Mouse (Mus musculus): ENCODE data around the gene Eif2ak3. TPM values are rescaled to one million over a fixed set of nuclear protein-coding genes. Genes with fewer than 3 reads are reported as not detected.

Eif2ak3 gene
- polyA plus RNA-seq, 1 experiment = 20.2 TPM

DNA sequence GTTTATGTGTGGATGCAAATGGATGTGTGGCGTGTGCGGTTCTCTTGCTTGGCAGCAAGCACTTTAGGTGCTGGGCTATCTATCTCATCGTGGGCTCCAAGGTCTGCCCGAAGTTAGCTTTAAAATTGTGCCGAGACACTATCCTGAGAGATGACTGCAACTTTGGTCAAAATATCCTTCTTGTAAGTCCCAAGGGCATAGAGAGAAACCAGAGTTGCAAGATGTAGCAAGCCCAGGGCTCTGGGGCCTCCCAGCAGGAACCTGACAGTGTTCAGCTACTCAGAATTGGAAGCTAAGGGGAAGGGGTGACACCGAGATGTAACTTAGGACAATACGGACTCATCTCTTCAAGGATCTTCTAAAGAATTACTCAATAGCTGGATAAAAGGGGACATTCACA is 65.3 kb downstream of the Eif2ak3 start:
- no peak for DNase-seq (ENCODE audit: low read depth)
- TF ChIP-seq POLR2A (IDR thresholded peaks at IDR 0.05; ENCODE audit: borderline replicate concordance, extremely low read depth, insufficient read depth, insufficient read length, poor library complexity, severe bottlenecking) (no peak), CTCF (IDR thresholded peaks at IDR 0.05; ENCODE audit: borderline replicate concordance, extremely low read depth, insufficient read depth, insufficient read length) (no peak)

DNA sequence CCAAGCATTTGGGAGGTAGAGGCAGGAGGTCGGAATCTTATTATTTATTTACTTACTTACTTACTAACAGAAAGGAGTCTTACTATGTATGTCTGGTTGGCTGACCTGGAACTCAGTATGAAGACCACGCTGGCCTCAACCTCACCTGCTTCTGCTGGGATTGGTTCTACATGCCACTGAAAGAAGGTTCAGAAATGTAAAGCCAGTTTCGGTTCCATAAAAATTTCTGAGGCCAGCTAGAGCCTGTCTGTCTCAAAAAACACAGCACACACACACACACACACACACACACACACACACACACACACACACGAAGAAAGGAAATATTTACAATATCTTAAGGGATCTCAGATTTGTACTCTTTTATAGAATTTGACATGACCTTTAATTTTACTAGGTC is 66.0 kb downstream of the Eif2ak3 start:
- TF ChIP-seq CTCF (IDR thresholded peaks at IDR 0.05; ENCODE audit: borderline replicate concordance, extremely low read depth, insufficient read depth, insufficient read length) (no peak), POLR2A (IDR thresholded peaks at IDR 0.05; ENCODE audit: borderline replicate concordance, extremely low read depth, insufficient read depth, insufficient read length, poor library complexity, severe bottlenecking) (no peak)

DNA sequence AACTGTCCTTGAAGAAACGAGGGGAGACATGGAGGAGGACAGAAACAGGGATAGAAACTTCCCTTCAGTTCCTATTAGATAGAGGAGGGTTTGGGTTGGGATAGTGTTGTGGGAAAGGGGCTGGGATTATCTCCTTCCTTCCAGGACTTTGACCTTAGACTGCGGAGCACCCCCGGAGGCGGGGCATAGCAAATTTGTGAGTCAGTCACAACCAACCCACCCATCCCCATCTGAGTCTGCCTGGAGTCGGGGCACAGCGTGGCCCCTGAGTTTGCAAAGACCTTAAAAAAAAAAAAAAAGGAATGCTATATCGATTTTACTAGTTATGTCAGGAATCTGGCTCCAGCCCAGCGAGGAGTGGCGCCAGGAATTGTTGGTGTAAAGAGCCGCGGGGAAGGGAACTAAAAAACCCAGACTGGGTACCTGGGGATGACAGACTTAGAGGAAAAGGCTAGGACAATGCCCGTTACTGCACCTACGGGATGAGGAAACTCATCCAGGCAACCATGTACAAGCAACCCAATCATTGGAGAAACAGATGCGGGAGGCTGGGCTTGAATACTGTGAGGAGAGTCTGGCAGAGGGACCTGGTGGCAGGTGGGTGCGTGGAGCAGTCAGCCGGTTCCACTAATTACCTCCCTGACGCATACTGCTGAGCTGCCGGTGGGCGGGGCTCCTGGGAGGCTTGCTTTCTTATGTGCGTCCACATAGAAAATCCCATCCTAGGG is 67.5 kb downstream of the Eif2ak3 start:
- DNase-seq (ENCODE audit: low read depth) = peak; percentile 76
- TF ChIP-seq CTCF (IDR thresholded peaks at IDR 0.05; ENCODE audit: borderline replicate concordance, extremely low read depth, insufficient read depth, insufficient read length) (no peak), POLR2A (IDR thresholded peaks at IDR 0.05; ENCODE audit: borderline replicate concordance, extremely low read depth, insufficient read depth, insufficient read length, poor library complexity, severe bottlenecking) (no peak)

More for the DNA sequence above, 66.0 kb downstream of the Eif2ak3 start:
- DNase-seq (ENCODE audit: low read depth) = no peak

DNA sequence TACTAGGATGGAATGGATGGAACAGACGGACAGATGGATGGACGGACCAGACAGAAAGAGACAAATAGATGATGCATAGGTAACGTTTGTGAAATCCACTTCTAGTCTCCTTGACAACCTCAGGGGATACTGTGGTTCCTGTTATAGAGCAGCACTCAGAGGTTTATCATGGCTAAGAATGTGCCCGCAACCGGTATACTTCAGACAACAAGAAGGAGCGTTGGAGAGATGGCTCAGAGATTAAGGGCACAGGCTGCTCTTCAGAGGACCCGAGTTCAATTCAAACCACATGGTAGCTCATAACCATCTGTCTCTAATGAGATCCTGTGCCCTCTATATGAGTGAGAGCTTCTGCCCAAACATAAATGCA is 68.1 kb downstream of the Eif2ak3 start:
- DNase-seq (ENCODE audit: low read depth) = no peak
- TF ChIP-seq CTCF (IDR thresholded peaks at IDR 0.05; ENCODE audit: borderline replicate concordance, extremely low read depth, insufficient read depth, insufficient read length) = no peak
- no peak for TF ChIP-seq POLR2A (IDR thresholded peaks at IDR 0.05; ENCODE audit: borderline replicate concordance, extremely low read depth, insufficient read depth, insufficient read length, poor library complexity, severe bottlenecking)

DNA sequence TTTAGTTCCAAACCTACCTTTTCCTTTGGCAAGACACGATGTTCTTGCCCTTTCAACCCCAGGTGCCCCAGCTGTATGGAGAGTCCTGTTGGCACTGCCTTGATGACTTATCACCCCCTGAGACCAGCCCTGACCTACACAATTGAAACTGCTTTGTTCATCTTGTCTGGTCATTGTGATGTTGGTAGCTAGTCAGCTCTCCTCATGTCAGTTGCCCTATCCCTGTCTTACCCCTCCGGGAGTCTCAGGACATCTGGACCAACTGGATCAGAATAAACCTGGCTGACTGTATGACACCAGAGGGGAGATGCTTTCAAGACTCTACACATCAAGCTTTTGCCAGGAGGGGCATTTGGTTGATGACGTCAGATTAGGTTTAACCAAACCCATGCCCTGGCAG is 74.5 kb downstream of the Eif2ak3 start, which contains the start of gene Tex37:
Gene Tex37 (minus strand): TSS at position 101 of the 400 bp plus-strand sequence.
- TF ChIP-seq CTCF (IDR thresholded peaks at IDR 0.05; ENCODE audit: borderline replicate concordance, extremely low read depth, insufficient read depth, insufficient read length) (no peak), POLR2A (IDR thresholded peaks at IDR 0.05; ENCODE audit: borderline replicate concordance, extremely low read depth, insufficient read depth, insufficient read length, poor library complexity, severe bottlenecking) (no peak)
- DNase-seq (ENCODE audit: low read depth) = no peak

DNA sequence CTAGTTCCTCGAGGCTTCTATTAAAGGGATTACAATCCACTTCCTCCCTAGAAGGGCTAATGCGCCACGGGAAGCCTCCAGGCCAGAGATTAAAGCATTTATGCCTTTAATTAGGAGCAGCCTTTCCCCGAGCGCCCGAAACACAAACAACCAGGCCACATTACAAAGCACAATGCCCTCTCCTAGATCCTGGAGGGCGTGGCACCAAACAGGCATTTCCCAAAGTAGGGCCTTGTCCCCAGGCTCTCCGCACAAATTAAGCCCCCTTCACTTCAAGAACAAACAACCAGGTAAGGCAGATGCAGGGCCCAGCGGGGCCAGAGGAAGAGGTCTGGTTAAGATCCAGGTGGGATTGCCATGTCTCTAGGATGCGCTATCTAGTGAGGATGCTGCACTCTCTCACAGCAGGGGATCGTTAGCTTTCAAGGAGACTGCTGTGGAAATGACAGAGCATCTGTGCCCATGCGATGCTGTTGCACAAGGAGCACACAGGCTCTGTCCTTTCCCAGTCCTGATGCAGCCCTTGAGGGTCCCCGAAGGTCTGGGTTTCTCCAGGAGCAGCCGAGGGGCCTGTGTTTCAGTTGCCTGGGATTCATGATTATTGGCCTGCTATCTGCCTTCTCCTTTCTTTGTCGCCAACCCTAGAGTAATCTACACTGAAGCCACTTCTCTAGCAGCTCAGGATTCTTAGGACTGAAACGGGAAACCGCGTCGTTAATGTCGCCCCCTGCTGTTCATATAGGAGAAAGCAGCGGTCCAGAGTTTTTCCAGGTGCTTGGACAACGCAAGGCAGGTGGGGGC is 77.2 kb downstream of the Eif2ak3 start:
- DNase-seq (ENCODE audit: low read depth) = peak; percentile 82
- TF ChIP-seq POLR2A (IDR thresholded peaks at IDR 0.05; ENCODE audit: borderline replicate concordance, extremely low read depth, insufficient read depth, insufficient read length, poor library complexity, severe bottlenecking) (no peak), CTCF (IDR thresholded peaks at IDR 0.05; ENCODE audit: borderline replicate concordance, extremely low read depth, insufficient read depth, insufficient read length) (peak; percentile 84)

DNA sequence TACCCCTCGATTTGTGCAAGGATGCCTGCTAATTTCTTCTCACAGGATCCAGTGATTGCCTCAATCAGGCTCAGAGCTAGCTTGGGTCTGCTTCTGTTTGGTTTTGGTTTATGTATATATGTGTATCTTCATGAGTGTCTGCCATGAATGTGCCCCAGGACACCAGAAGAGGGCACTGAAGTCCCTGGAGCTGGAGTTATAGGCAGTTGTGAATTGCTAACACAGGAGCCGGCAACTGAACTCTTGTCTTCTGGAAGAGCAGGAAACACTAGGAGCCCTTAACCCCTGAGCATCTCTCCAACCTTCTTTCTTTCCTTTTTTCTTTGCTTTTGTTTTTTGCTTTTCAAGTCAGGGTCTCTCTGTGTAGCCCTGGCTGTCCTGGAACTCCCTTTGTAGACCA is 87.5 kb downstream of the Eif2ak3 start:
- DNase-seq (ENCODE audit: low read depth) = no peak
- TF ChIP-seq POLR2A (IDR thresholded peaks at IDR 0.05; ENCODE audit: borderline replicate concordance, extremely low read depth, insufficient read depth, insufficient read length, poor library complexity, severe bottlenecking) (no peak), CTCF (IDR thresholded peaks at IDR 0.05; ENCODE audit: borderline replicate concordance, extremely low read depth, insufficient read depth, insufficient read length) (no peak)

DNA sequence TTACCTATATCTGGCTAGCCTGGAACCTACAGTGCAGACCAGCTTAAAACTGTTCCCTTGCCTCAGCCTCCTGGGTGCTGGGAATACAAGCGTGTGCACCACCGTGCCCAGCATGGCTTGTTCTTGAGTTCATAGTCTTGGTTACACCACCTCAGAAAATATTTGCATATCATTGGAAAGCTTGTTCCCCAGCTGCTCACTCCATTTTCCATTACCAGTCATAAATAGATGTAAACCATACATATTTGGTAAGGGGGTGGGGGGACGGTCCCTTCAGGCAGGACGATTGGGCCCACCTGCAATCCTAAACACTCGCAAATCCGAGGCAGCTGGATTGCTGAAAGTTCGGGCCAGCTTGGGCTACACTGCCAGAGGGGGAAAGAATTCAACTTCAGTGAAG is 109.0 kb downstream of the Eif2ak3 start:
- TF ChIP-seq CTCF (IDR thresholded peaks at IDR 0.05; ENCODE audit: borderline replicate concordance, extremely low read depth, insufficient read depth, insufficient read length) = no peak
- TF ChIP-seq POLR2A (IDR thresholded peaks at IDR 0.05; ENCODE audit: borderline replicate concordance, extremely low read depth, insufficient read depth, insufficient read length, poor library complexity, severe bottlenecking) = no peak
- DNase-seq (ENCODE audit: low read depth) = no peak

DNA sequence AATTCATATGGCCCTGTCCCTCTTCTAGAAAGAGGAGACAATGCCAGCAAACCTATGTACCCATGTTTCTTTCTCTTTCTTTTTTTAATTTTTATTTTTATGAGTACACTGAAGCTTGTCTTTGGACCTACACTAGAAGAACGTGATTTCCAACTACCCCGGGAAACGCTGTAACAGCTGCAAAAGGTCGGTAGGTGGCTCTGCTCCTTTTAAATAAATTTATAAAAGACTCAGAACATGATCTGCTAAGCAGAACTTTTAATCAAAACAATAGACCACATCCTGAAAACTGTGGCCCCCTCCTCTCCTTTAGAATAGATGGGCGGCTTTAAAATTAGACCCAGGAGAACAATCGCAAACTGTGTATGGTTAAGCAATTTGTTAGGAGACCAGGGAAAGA is 109.7 kb downstream of the Eif2ak3 start:
- TF ChIP-seq POLR2A (IDR thresholded peaks at IDR 0.05; ENCODE audit: borderline replicate concordance, extremely low read depth, insufficient read depth, insufficient read length, poor library complexity, severe bottlenecking) = no peak
- TF ChIP-seq CTCF (IDR thresholded peaks at IDR 0.05; ENCODE audit: borderline replicate concordance, extremely low read depth, insufficient read depth, insufficient read length) = peak; percentile 47; the same call in 1 of the 2 replicates
- DNase-seq (ENCODE audit: low read depth) = peak; percentile 71

Other genes starting within 250 kb of the Eif2ak3 start
- 21.6 and 25.6 TPM in 2 replicates for gene Rpia, start 52.3 kb upstream of the Eif2ak3 start, polyA plus RNA-seq (2012; rRNA removed)
- not detected in 2 replicates for gene Tex37, start 74.4 kb downstream of the Eif2ak3 start, polyA plus RNA-seq (2012; rRNA removed)
- 0.08 and 0.49 TPM in 2 replicates for gene Foxi3, start 112.0 kb downstream of the Eif2ak3 start, polyA plus RNA-seq (2012; rRNA removed)

All from brain, embryonic 14.5 days (tissue).